Mouse (Mus musculus) stomach, postnatal 0 days (tissue): ENCODE results near the gene Pprc1. TPM values are rescaled to one million over a fixed set of nuclear protein-coding genes. Genes with fewer than 3 reads are reported as not detected.

Experiments used
- ATAC-seq: fragments of 200-750 bp; cut with Nextera tagmentation; 2 replicates; pipeline ENCODE4 v1.8.0; 2017; ENCODE audit not compliant: low FRiP score, low TSS enrichment
- DNase-seq: peaks from one replicate; pipeline ENCODE4 v3.0.0-alpha.2; 2016; ENCODE audit warnings: low spot score
- H3K27ac ChIP-seq: fragments of 300-500 bp; sonication (generic); replicated peaks from 2 replicates; pipeline ENCODE4 v1.5.1; 2014; ENCODE audit warnings: mild to moderate bottlenecking, control low read depth
- H3K27me3 ChIP-seq: fragments of 300-500 bp; sonication (generic); 2 replicates; pipeline ENCODE4 v1.6.1; 2014; ENCODE audit warnings: low read length; ENCODE audit not compliant: control insufficient read depth, insufficient read depth
- H3K36me3 ChIP-seq: fragments of 300-500 bp; sonication (generic); 2 replicates; pipeline ENCODE4 v1.6.1; 2014; ENCODE audit warnings: low read length, mixed read lengths; ENCODE audit not compliant: control insufficient read depth, insufficient read depth
- H3K4me1 ChIP-seq: fragments of 300-500 bp; sonication (generic); replicated peaks from 2 replicates; pipeline ENCODE4 v1.6.1; 2014; ENCODE audit warnings: antibody characterized with exemption; ENCODE audit not compliant: control insufficient read depth, insufficient read depth
- H3K4me2 ChIP-seq: fragments of 300-500 bp; sonication (generic); replicated peaks from 2 replicates; pipeline ENCODE4 v1.6.1; 2014; ENCODE audit warnings: low read depth, mild to moderate bottlenecking, control low read depth, moderate library complexity
- H3K4me3 ChIP-seq: fragments of 300-500 bp; sonication (generic); 2 replicates; pipeline ENCODE4 v1.5.1; 2014; ENCODE audit warnings: low read depth, low read length, control low read depth
- H3K9ac ChIP-seq: fragments of 300-500 bp; sonication (generic); 2 replicates; pipeline ENCODE4 v1.6.1; 2014; ENCODE audit warnings: mild to moderate bottlenecking, low read length, control low read depth, mixed read lengths
- H3K9me3 ChIP-seq: fragments of 300-500 bp; sonication (generic); 2 replicates; pipeline ENCODE4 v1.6.1; 2016; ENCODE audit warnings: low read length; ENCODE audit not compliant: control insufficient read depth
- CTCF ChIP-seq: IDR thresholded peaks from 2 replicates; pipeline ENCODE4 v1.5.1; 2016; ENCODE audit warnings: antibody characterized with exemption, low read depth, mild to moderate bottlenecking, moderate library complexity
- EP300 ChIP-seq: optimal IDR thresholded peaks from 2 replicates; pipeline ENCODE3; 2016; ENCODE audit warnings: antibody characterized with exemption
- WGBS: fragments of 180-500 bp; shearing (Covaris S2); extraction: QIAGEN DNeasy Blood & Tissue Kit; methylation state at CpG from one replicate; pipeline ENCODE4 v1.1.7; 2014; 5-methylcytosine and 5-hydroxymethylcytosine counted together
- polyA plus RNA-seq: library from polyadenylated mRNA; unstranded; fragments of >200 nt; fragmentation: Nextera tagmentation; extraction: Ambion mirVana; gene quantifications from 2 replicates; pipeline ENCODE4 v1.2.1, GENCODE M21; 2015

Pprc1 gene
- polyA plus RNA-seq, 1 experiment from 2014 or later = 8.6 TPM

DNA sequence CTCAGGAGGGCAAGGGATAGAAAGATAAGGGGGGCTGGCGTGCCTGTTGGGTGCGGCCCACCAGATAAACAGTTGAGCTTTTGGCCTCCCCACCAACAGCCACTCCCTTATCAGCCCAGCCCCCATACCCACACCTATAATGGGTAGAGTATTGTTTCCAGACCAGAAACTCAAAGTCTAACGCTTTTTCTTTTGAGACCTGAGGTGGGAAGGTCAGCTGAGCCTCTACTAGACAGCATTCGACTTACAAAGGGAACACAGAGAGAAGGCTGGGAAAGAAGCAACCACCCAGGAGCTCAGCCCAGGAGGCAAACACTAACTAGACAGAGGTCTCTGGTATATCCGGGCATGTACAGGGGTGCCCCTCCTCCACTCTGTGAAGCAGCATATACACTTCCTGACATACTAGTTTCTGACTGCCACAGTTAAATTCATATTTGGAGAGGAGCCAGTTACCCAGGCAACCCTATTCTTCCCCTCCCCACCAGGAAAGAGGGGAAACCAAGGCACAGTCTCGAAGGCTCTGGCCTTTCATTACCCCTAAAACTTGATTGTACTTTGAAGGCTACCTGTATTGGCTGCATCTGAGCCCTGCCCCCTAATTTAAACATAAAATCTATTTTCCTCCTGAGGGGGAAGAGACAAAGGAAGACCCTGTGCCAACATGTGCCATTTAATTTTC, 7.3 kb upstream of the Pprc1 start:
- ATAC-seq (no peak), DNase-seq (no peak)
- WGBS = 10% methylated on average over 6 of the region's 6 CpGs
- TF ChIP-seq CTCF = no peak
- Histone ChIP-seq H3K27ac (peak overlapping the region; percentile 94), H3K4me2 (peak overlapping the region; percentile 93), H3K4me3 (peak overlapping the region; percentile 64), H3K36me3 (peaks cover 27% of the 10 kb centered on the region), H3K9ac (peak overlapping the region; percentile 82), H3K9me3 (no peaks in the 10 kb centered on the region), H3K27me3 (no peaks in the 10 kb centered on the region), H3K4me1 (peaks cover 23% of the 10 kb centered on the region)

DNA sequence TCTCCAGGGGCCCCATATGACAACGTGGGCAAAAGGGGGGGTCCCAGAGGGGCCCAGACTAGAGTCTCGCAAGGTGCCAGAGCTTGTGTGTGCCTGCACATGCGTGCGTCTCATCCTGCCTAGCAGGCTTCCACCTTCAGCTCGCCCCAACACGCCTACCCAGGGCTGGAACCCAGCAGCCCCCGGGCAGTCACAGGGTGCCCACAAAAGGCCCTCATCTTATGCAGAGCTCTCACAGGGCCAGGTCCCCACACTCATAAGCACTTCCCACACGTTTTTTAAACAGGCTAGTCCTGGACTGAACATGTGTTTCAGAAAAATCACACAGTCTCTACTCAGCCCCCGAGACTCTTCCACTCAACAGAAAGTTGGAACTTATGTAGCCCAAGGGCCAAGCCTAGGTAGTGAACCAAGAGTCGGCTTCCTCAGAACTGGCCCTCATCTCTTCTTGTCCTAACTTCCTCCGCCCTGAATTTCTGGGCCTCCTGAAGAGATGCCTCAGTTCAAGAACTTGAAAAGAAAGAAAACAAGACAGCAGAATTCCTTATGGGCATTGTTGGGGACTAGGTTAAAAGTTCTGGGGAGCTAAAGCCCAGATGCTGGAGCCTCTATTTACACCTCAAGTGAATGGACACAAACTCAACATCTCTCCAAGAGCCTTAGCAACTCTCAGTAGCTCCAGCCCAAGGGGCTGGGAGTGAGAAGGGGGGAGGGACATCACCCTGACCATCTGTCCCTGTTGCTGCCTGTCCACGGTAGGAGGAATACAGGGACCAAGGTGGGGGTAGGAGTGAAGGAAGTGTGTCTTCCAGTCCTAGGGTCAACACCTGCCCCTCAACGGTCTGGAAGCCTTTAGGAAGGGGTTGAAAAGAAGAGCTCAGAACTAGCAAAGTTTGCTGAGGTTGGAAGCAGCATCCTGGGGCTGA, 6.5 kb upstream of the Pprc1 start:
- Histone ChIP-seq H3K4me3 (peak overlapping the region; percentile 64), H3K9me3 (no peaks in the 10 kb centered on the region), H3K27ac (peak overlapping the region; percentile 94), H3K36me3 (peaks cover 23% of the 10 kb centered on the region), H3K4me1 (peaks cover 28% of the 10 kb centered on the region), H3K4me2 (peak overlapping the region; percentile 93), H3K9ac (peak overlapping the region; percentile 82), H3K27me3 (no peaks in the 10 kb centered on the region)
- no peak for DNase-seq
- TF ChIP-seq CTCF = no peak
- 4% methylated on average over 13 of the region's 13 CpGs for WGBS
- no peak for ATAC-seq

DNA sequence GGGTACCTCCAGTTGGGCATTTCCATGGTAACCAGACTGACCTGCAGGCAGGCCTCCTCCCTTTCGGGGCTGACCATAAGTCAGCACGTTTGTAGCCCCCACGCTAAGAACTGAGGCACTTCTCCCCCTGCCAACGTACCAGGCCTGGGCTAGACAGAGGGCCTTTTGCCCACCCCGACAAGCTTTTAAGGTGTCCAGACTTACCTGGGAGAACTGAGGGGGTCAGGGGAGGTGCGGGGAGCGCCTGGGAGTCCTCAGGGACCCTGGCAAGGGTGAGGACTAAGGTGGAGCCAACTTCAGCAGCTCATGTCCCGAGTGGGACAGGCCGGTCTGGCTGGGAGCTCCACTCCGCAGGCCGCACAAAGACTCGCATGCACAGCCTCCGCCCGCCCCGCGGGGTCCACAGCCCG, 5.8 kb upstream of the Pprc1 start:
- Histone ChIP-seq H3K4me3 (peak overlapping the region; percentile 64), H3K27ac (peak overlapping the region; percentile 94), H3K9ac (peak overlapping the region; percentile 82), H3K4me1 (peaks cover 28% of the 10 kb centered on the region), H3K27me3 (no peaks in the 10 kb centered on the region), H3K4me2 (peak overlapping the region; percentile 93), H3K36me3 (peaks cover 18% of the 10 kb centered on the region), H3K9me3 (no peaks in the 10 kb centered on the region)
- DNase-seq (peak; percentile 52), ATAC-seq (no peak)
- WGBS = under 1% methylated on average over 13 of the region's 17 CpGs
- TF ChIP-seq CTCF = no peak
- no peak for TF ChIP-seq EP300

DNA sequence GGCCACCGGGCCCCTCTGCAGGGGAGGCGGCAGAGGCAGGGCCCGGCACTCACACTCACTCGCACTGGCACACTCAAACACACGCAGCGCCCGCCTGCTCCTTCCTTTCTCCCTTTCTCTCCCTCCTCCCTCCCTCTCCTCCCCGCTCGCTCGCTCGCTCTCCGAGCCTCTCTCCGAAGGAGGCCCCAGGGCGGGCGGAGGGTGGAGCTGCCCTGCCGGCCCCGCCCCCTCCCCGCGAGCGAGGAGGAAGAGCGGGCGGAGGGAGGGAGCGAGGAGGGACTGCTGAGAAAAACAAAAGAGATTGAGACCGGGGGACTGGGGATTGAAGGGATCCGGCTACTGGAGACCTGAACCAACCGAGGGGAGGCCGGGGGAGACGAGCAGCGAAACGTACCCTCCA, 5.2 kb upstream of the Pprc1 start:
- Histone ChIP-seq H3K27me3 (no peaks in the 10 kb centered on the region), H3K9ac (peak overlapping the region; percentile 82), H3K9me3 (no peaks in the 10 kb centered on the region), H3K36me3 (peaks cover 12% of the 10 kb centered on the region), H3K4me3 (peak overlapping the region; percentile 64), H3K4me2 (peak overlapping the region; percentile 93), H3K27ac (peak overlapping the region; percentile 94), H3K4me1 (peaks cover 28% of the 10 kb centered on the region)
- no peak for TF ChIP-seq EP300
- no peak for TF ChIP-seq CTCF
- DNase-seq = peak; percentile 95
- WGBS = 2% methylated on average over 18 of the region's 30 CpGs
- ATAC-seq = peak; percentile 85

DNA sequence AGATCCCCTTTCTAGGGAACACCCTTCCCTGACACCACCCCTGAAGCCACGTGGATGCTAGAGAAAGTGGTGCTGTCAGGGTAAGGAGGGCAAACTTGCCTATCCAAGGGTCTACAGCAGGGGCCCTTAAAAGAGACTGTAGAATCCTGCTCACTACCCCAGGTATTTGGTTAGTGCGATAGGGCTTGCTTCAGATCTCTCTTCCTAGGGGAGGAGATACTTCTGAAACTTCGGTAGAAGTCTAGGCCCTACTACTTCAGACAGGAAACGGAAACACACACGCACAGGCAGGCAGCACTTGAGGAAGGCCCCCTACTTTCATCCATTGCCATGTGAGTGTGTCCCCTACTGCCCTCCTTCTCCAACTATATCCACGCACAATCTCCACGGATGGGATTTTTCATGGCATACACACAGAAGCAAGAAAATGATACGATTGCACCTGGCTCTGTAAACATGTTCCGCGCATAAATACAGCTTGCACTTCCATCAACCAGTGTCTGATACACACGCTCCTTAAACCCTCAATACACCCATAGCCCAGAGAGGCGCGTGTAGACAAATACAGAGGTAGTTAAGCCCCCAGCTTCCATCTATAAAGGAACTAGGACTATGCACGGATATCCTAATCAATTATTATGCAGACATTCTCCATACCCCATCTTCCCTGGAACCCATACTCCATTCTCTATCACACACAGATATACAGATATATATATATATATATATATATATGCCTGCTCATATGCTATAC, 4.4 kb upstream of the Pprc1 start:
- WGBS = 29% methylated on average over 14 of the region's 14 CpGs
- Histone ChIP-seq H3K4me2 (peak overlapping the region; percentile 93), H3K27ac (peak overlapping the region; percentile 94), H3K4me1 (peaks cover 28% of the 10 kb centered on the region), H3K9ac (peak overlapping the region; percentile 82), H3K36me3 (peaks cover 4% of the 10 kb centered on the region; the same call in 1 of the 2 replicates), H3K27me3 (no peaks in the 10 kb centered on the region), H3K4me3 (peak overlapping the region; percentile 64), H3K9me3 (no peaks in the 10 kb centered on the region)
- TF ChIP-seq CTCF (no peak), EP300 (no peak)
- ATAC-seq (no peak), DNase-seq (no peak)
